Mouse (Mus musculus) cortical plate, adult 2 months (tissue): ENCODE measurements around the gene Olfr734.

ENCODE experiments used
- CTCF ChIP-seq: fragments of 200-500 bp; IDR thresholded peaks from 2 replicates; pipeline ENCODE4 v1.5.1; 2011; ENCODE audit warnings: mild to moderate bottlenecking, control low read depth, low read length; ENCODE audit not compliant: insufficient read depth; ENCODE audit errors: extremely low read depth
- POLR2A ChIP-seq: fragments of 200-500 bp; IDR thresholded peaks from 2 replicates; pipeline ENCODE4 v1.6.1; 2011; ENCODE audit warnings: mild to moderate bottlenecking, low read length, control low read depth; ENCODE audit not compliant: insufficient read depth; ENCODE audit errors: extremely low read depth

DNA sequence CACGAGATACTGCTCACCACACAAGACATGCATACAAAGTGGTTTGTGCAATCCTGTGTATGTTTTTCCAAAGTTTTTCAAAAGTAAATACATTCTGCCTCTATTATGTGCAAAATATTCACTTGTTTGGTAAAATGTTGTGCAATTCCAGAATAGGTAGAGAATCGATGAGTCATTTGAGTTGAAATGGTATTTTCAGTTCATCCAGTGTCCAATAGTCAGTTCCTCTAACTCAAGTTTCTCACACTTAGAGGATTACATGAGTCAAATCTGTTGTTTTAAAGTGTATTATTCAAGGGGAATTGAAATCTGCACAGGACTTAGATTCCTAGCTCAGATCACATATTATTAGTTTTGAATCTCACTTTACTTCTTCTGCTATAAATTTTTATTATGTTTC, 37.0 kb upstream of the Olfr734 start:
- TF ChIP-seq CTCF: no peak
- no peak for TF ChIP-seq POLR2A
